Mouse (Mus musculus) embryonic fibroblast, embryonic 13.5 days (primary cell): ENCODE data around the gene Heatr9.

ENCODE experiments used
- CTCF ChIP-seq: IDR thresholded peaks from 2 replicates; pipeline ENCODE4 v1.5.1; 2011; ENCODE audit warnings: mild to moderate bottlenecking, control low read depth, low read length, moderate library complexity, borderline replicate concordance; ENCODE audit not compliant: insufficient read depth
- POLR2A ChIP-seq: IDR thresholded peaks from 2 replicates; pipeline ENCODE4 v1.6.1; 2011; ENCODE audit warnings: low read depth, mild to moderate bottlenecking, control low read depth, low read length, moderate library complexity

- TF ChIP-seq POLR2A, result peak; percentile 60; the same call in 1 of the 2 replicates
- TF ChIP-seq CTCF, result no peak
These were observed 59.2 kb downstream of the Heatr9 start, which contains the start of gene Mmp28 for GRCm38 (mm10) chr11:83462711-83463244.
